Mouse (Mus musculus) heart, adult 8-10 months (tissue): ENCODE measurements at regions not wholly inside any gene's neighbourhood (a gene's known extent, or its start where the extent isn't known, plus 50 kb on each side); places are given as distances from the start of the nearest gene placed in this dataset.
A peak's percentile ranks its signal among the peaks of the same experiment; 100 is the strongest.

Source experiments
- DNase-seq: peaks from one replicate; pipeline ENCODE4 v3.0.0; 2022; ENCODE audit warnings: low spot score

GRCm38 (mm10) chr7:125393654-125394346 lies 50.7 kb upstream of the Kdm8 start:
- peak; percentile 95 for DNase-seq
